Comparison of ENCODE assay signal across 9 mouse cellular contexts in genomic region chr3:68496513-68496912, GRCm38 (mm10).
DNase-seq lines count a peak whose midpoint lies in the region; ATAC-seq and TF ChIP-seq lines count a peak whose summit lies in the region.
"Had no signal": no experiment of that assay in that cellular context is flagged by ENCODE, and none has a peak within 500 bp of the region (broad histone marks: within the 10 kb centered on the region; RNA-seq: fewer than 3 reads in every experiment).

No protein-coding gene starts in this region.

- 18% methylated on average over 6 of the region's 6 CpGs for WGBS in liver, embryonic 12.5 days (ENCODE audit: insufficient replicate concordance)
- WGBS in liver, postnatal 0 days (ENCODE audit: insufficient replicate concordance): 44% methylated on average over 6 of the region's 6 CpGs
- WGBS in forebrain, embryonic 13.5 days: 69% methylated on average over 6 of the region's 6 CpGs
- 62% methylated on average over 6 of the region's 6 CpGs for WGBS in limb, embryonic 10.5 days
- WGBS in neural tube, embryonic 15.5 days: 47% methylated on average over 6 of the region's 6 CpGs

- H3K4me1 ChIP-seq in liver, embryonic 12.5 days: peaks cover 61% of the 10 kb centered on the region
- peaks cover 19% of the 10 kb centered on the region for H3K4me1 ChIP-seq in liver, postnatal 0 days (ENCODE audit: insufficient read depth)
- peaks cover 19% of the 10 kb centered on the region for H3K4me1 ChIP-seq in forebrain, embryonic 13.5 days
- H3K4me1 ChIP-seq in limb, embryonic 10.5 days: peaks cover 51% of the 10 kb centered on the region
- H3K4me1 ChIP-seq in neural tube, embryonic 15.5 days: peaks cover 45% of the 10 kb centered on the region

- no peak overlapping the region for H3K9ac ChIP-seq in liver, embryonic 12.5 days
- H3K9ac ChIP-seq in liver, postnatal 0 days (replicated peaks): no peak overlapping the region
- no peak overlapping the region for H3K9ac ChIP-seq in forebrain, embryonic 13.5 days
- H3K9ac ChIP-seq in neural tube, embryonic 15.5 days (replicated peaks): 0 out of 2 replicates have a peak overlapping the region, but pooled peaks have one; percentile 7

- no peak for ATAC-seq in liver, embryonic 12.5 days
- no peak for ATAC-seq in liver, postnatal 0 days
- ATAC-seq in forebrain, embryonic 13.5 days: no peak
- no peak for ATAC-seq in neural tube, embryonic 15.5 days (ENCODE audit: low FRiP score)
- no peak for ATAC-seq in erythroblast, adult 5-6 weeks (replicated peaks; ENCODE audit: low FRiP score, poor library complexity, severe bottlenecking)

- peak overlapping the region; percentile 40 for H3K4me2 ChIP-seq in liver, embryonic 12.5 days
- H3K4me2 ChIP-seq in liver, postnatal 0 days (ENCODE audit: low read depth, low read length): no peak overlapping the region
- peak overlapping the region; percentile 99 for H3K4me2 ChIP-seq in forebrain, embryonic 13.5 days
- H3K4me2 ChIP-seq in neural tube, embryonic 15.5 days: peak overlapping the region; percentile 93

- no peak for TF ChIP-seq EP300 in liver, postnatal 0 days (IDR thresholded peaks at IDR 0.05; ENCODE audit: low read depth)

- no peak overlapping the region for H3K27ac ChIP-seq in liver, embryonic 12.5 days
- no peak overlapping the region for H3K27ac ChIP-seq in liver, postnatal 0 days (ENCODE audit: low read depth)
- no peak overlapping the region for H3K27ac ChIP-seq in forebrain, embryonic 13.5 days
- no peak overlapping the region for H3K27ac ChIP-seq in limb, embryonic 10.5 days
- H3K27ac ChIP-seq in neural tube, embryonic 15.5 days (replicated peaks): no peak overlapping the region
- H3K27ac ChIP-seq: macrophage had no signal

- no peaks in the 10 kb centered on the region for H3K36me3 ChIP-seq in liver, embryonic 12.5 days
- H3K36me3 ChIP-seq in liver, postnatal 0 days (replicated peaks; ENCODE audit: insufficient read depth, low read length): no peaks in the 10 kb centered on the region
- H3K36me3 ChIP-seq in forebrain, embryonic 13.5 days (ENCODE audit: poor library complexity, severe bottlenecking): no peaks in the 10 kb centered on the region
- 0 out of 2 replicates have a peak, but pooled peaks cover 4% of the 10 kb centered on the region for H3K36me3 ChIP-seq in limb, embryonic 10.5 days
- H3K36me3 ChIP-seq in neural tube, embryonic 15.5 days: no peaks in the 10 kb centered on the region

- no peak for DNase-seq in liver, postnatal 0 days
- no peak for DNase-seq in limb, embryonic 10.5 days (ENCODE audit: low spot score)
- no peak for DNase-seq in thymus, postnatal 10 days (ENCODE audit: low spot score in 2 of 2)
- DNase-seq in adrenal gland, postnatal 14 days: no peak

- TF ChIP-seq CTCF in liver, postnatal 0 days (IDR thresholded peaks at IDR 0.05; ENCODE audit: low read depth): no peak

- H3K9me3 ChIP-seq in liver, embryonic 12.5 days (replicated peaks): no peaks in the 10 kb centered on the region
- no peaks in the 10 kb centered on the region for H3K9me3 ChIP-seq in liver, postnatal 0 days (ENCODE audit: low read length)
- no peaks in the 10 kb centered on the region for H3K9me3 ChIP-seq in forebrain, embryonic 13.5 days (replicated peaks)
- no peaks in the 10 kb centered on the region for H3K9me3 ChIP-seq in limb, embryonic 10.5 days (replicated peaks)
- H3K9me3 ChIP-seq in neural tube, embryonic 15.5 days (replicated peaks): no peaks in the 10 kb centered on the region

- no peak overlapping the region for H3K4me3 ChIP-seq in liver, embryonic 12.5 days
- no peak overlapping the region for H3K4me3 ChIP-seq in liver, postnatal 0 days (ENCODE audit: low read depth, low read length)
- H3K4me3 ChIP-seq in forebrain, embryonic 13.5 days: peak overlapping the region; percentile 65; the same call in 1 of the 2 replicates
- peak overlapping the region; percentile 86; the same call in 1 of the 2 replicates for H3K4me3 ChIP-seq in limb, embryonic 10.5 days
- peak overlapping the region; percentile 81 for H3K4me3 ChIP-seq in neural tube, embryonic 15.5 days (replicated peaks)

- H3K27me3 ChIP-seq in liver, embryonic 12.5 days (replicated peaks): peaks cover 42% of the 10 kb centered on the region
- peaks cover 43% of the 10 kb centered on the region for H3K27me3 ChIP-seq in liver, postnatal 0 days (ENCODE audit: insufficient read depth, low read length)
- peaks cover 18% of the 10 kb centered on the region for H3K27me3 ChIP-seq in forebrain, embryonic 13.5 days
- no peaks in the 10 kb centered on the region for H3K27me3 ChIP-seq in limb, embryonic 10.5 days (ENCODE audit: low read depth, poor library complexity, severe bottlenecking)
- H3K27me3 ChIP-seq in neural tube, embryonic 15.5 days (replicated peaks): 0 out of 2 replicates have a peak, but pooled peaks cover 5% of the 10 kb centered on the region

Comparison
In these comparisons a context has a peak if more than half of its experiments do, and no peak if none do; other contexts are left out.
1. H3K4me3 ChIP-seq: peak in forebrain, embryonic 13.5 days (single experiment), limb, embryonic 10.5 days (single experiment) and neural tube, embryonic 15.5 days (single experiment); none in liver, embryonic 12.5 days (single experiment) and liver, postnatal 0 days (single experiment).